Comparison of ENCODE assay signal across 17 mouse cellular contexts in genomic region chr17:4457491-4457890, GRCm38 (mm10).
"Had no signal": no experiment of that assay in that cellular context is flagged by ENCODE, and none has a peak within 500 bp of the region (broad histone marks: within the 10 kb centered on the region; RNA-seq: fewer than 3 reads in every experiment).

No protein-coding gene starts in this region.

- H3K4me3 ChIP-seq: left cerebral cortex, adult 2 months; limb, embryonic 15.5 days; liver, embryonic 12.5 days; midbrain, embryonic 10.5 days; myocyte; neural tube, embryonic 15.5 days had no signal

- H3K9ac ChIP-seq: limb, embryonic 15.5 days; liver, embryonic 12.5 days; lung, embryonic 14.5 days; neural tube, embryonic 15.5 days had no signal

- H3K36me3 ChIP-seq: limb, embryonic 15.5 days; liver, embryonic 12.5 days; midbrain, embryonic 10.5 days; neural tube, embryonic 15.5 days had no signal

- H3K4me2 ChIP-seq: limb, embryonic 15.5 days; liver, embryonic 12.5 days; lung, embryonic 14.5 days; neural tube, embryonic 15.5 days had no signal

- H3K9me3 ChIP-seq: limb, embryonic 15.5 days; liver, embryonic 12.5 days; midbrain, embryonic 10.5 days; neural tube, embryonic 15.5 days had no signal

- ATAC-seq: liver, embryonic 12.5 days had no signal

- H3K27me3 ChIP-seq: limb, embryonic 15.5 days; liver, embryonic 12.5 days; neural tube, embryonic 15.5 days had no signal

- H3K27ac ChIP-seq: left cerebral cortex, adult 2 months; limb, embryonic 15.5 days; liver, embryonic 12.5 days; midbrain, embryonic 10.5 days; neural tube, embryonic 15.5 days had no signal

- DNase-seq: kidney, adult 18-20 months; kidney, postnatal 10 days; kidney, postnatal 4 days; lung, embryonic 14.5 days; lung, postnatal 10 days; lung, postnatal 4 days; midbrain, embryonic 14.5 days; right cerebral cortex, postnatal 4 days; spleen, adult 18-20 months; thymus, adult 18-20 months; thymus, postnatal 14 days had no signal

- H3K4me1 ChIP-seq: limb, embryonic 15.5 days; liver, embryonic 12.5 days; midbrain, embryonic 10.5 days; neural tube, embryonic 15.5 days had no signal
